Mouse (Mus musculus): ENCODE data around the gene Cemip2.
"Not testable (repeated sequence)": the region's sequence is repeated elsewhere in the genome, so short reads cannot be mapped to it uniquely, and the experiment has no call there.

Cemip2 gene

GRCm38 (mm10) chr19:21818021-21818725 lies 40.0 kb downstream of the Cemip2 start:
- DNase-seq: no peak

DNA sequence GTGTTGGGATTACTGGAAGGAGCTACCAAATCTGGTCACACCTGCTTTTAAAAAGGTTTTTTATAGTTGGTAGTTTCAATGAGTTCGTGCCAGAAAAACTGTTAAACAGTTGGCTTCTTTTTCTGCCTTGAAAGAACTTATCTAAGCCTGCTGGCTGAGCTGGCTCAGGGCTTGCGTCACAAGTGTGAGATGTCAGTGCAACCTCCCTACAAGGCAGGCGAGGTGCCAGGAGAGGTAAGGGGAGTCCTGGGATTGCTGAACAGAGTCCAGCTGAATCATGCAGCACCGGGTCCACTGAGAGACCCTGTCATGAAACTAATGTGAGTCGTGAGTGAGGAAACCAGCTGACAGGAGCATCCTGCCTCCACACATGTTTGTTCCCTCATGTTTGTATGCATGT lies 41.4 kb downstream of the Cemip2 start:
- no peak for DNase-seq

GRCm38 (mm10) chr19:21820126-21820525 lies 42.0 kb downstream of the Cemip2 start:
- DNase-seq: no peak

DNA sequence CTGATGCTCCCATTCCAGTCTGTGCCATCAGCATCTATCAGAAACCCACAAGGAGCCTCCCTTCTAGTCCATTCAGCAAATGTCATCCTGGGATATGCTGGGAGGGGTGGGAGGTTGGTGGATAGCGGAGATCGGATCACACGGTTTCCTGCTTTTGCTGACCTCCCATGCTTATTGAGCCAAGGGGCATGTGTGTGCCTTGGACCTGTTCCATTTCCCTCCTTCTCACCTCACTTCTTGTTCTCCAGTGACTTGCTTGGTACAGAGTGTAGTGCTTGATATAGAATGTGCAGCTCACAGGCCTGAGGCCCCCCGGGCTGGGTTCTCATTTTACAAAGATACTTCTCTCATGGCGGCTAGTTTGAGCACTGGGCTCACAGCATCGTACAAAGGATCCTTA lies 43.7 kb downstream of the Cemip2 start:
- DNase-seq: no peak

DNA sequence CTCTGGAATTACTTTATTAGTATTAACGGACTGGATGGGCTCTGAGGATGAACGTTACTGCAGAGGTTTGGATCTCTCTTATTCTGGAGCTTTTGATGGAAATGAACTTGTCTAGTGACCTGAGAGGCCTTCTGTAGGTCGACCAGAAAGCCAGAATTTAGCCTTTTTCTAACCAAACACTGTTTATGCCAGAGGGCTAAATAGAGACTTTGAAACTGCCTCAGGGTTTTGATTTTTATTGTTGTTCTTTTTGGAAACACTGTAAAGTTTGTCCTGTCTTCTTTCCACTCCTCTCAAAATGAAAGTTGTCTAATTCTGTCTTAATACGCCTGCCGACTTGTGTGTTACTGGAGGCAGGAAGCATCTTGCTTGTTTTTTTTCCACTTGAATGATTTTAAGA lies 46.0 kb downstream of the Cemip2 start:
- no peak for DNase-seq

DNA sequence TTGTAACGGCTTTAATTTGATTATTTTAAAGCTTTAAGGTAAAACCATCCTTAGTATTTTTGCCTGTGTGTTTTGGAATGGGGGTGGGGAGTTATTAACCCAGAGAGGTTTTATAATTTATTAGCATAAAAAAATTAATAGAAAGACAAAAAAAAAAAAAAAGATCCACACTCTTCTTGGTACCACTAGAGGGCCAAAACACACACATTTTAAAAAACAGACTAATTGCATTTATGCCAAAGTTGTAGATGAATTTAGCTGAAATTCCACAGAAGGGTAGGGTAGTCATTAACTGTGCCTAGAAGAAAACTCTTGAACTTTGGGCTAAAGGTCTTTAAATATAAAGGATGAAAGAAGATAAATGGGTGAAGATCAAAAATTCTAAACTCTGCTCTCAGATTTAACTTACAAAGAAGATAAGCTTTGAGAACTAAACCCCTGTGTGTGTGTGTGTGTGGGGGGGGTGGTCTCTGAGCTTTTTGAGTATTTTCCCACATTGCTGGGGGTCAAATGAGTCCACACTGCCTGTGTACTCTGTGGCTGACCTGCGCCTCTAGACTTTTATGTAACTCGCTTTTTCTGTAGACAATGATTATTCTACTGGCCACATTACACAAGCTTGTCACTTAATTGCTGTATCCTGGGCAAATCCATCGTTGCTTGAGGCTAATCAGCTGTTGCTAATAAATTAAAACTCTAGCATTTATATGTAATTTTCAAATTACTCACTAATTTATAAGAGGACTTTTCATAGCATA lies 47.2 kb downstream of the Cemip2 start:
- DNase-seq: no peak

DNA sequence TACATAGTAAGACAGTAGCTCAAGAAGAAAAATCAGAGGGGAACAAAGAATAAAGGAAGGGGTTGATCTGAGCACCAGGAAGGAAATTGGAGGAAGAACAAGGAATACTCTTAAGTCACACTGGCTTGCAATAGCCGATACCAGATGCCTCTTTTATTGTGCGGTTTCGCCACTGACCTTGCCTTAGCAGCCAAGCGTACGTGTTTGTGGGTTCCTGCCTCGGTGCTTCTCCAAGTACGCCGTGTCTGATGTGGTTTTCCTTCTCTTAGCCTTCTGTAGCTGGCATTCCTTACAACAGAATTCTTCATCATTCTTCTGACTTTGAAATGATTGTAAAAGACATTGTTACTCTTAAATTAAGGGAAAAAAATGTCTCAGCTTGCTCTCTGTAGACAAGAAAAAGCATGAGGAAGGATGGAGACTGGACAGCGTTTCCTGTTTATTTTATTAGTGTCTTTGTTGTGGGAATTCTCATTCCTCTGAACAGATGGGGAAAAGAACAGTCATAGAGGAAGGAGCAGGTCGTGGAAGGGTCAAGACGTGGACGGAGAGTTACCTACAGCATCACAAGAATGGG lies 55.4 kb downstream of the Cemip2 start:
- no peak for DNase-seq

- no peak for DNase-seq
Measured at GRCm38 (mm10) chr19:21834952-21835351, 56.8 kb downstream of the Cemip2 start.

GRCm38 (mm10) chr19:21850721-21851120 lies 72.6 kb downstream of the Cemip2 start:
- no peak for DNase-seq

DNA sequence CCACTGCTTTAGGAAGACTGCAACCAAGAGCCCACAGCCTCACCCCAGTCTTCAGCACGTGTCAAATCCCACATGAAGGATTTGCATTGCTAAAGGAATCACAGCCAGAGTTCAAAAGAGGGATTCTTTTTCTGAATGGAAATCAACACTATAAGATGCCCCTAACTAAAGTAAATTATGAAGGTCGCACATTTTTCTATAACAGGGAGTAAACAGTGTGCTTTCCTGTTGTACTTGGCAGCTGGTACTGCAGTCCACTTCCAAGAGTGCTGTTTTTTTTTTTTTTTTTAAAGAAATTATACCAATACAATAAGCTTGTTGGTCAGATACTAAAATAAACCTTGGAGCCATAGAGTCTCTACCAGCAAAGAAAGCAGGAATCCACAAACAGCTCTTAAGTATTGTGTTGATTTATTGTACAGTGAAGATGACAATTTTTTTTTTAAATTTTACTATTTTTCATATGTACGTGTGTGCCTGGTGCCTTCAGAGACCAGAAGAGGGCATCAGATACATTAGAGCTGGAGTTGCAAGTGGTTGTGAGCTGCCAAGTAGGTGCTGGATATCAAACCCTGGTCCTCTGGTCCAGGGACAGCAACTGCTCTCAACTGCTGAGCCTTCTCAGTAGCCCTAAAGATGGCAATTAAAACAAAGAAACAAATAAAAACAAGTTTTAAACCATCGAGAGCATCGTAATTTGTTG lies 76.5 kb downstream of the Cemip2 start:
- DNase-seq: no peak

DNA sequence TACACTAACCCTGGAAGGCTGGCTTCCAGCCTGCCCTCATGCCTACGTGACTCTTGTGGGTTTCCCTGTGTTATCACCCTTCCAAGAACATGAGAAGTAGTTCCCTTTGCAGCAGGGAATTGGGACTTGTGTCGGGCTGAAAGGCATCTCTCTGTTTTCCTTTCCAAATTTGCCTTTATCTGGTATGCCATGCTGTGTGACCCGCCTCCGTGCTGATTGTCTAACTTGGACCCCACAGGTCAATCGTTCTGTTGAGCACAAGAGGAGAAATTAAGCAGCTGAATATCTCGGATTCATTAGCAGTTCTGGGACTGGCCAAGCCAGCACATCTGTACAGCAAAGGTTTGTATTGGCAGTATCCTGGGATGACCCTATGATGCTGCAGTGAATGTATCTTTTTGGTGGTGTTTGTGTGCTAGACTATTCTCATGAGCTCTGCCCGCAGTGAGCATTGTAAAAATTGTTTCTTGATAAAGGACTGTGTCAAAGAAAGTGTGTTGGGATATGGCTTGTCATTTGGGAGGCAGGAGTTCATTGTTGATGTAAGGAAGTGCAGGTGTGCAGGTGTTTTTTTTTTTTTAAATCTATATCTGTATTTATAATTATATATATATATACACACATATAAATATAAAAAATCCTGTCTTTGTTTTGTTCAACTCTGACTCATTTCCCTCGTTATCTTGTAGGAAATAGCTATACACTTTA lies 77.4 kb downstream of the Cemip2 start:
- DNase-seq: no peak

DNA sequence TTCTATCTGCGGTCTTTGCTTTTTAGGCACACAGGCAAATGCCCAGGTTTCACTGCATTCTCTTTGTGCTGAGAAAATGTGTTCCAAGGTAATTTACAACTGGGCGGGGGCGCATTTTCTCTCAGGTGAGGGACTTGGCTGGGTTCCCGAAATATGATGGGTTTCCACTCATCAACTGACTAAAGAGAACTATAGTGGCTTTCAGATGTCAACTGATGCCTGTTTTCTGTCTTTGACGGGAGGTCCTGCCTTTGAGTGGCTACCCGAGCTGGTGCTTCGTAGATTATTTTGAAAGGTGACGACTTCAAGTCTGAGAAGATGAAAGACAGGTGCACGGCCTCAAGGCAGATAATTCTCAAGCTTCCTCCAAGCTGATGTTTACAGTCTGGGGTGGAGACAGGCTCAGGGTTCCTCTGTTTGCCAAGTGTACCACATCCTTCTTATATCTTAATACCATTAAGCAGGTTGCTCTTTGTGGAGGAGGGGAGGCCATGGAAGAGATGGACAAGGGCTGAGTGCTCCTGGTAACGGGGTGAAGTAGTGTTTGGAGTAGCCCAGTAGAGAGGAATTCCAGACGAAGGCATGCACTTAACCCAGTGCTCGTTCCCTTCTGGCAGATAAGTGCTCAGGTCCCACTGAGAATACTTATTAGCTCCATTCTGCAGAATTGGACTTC lies 80.8 kb downstream of the Cemip2 start:
- no peak for DNase-seq

DNA sequence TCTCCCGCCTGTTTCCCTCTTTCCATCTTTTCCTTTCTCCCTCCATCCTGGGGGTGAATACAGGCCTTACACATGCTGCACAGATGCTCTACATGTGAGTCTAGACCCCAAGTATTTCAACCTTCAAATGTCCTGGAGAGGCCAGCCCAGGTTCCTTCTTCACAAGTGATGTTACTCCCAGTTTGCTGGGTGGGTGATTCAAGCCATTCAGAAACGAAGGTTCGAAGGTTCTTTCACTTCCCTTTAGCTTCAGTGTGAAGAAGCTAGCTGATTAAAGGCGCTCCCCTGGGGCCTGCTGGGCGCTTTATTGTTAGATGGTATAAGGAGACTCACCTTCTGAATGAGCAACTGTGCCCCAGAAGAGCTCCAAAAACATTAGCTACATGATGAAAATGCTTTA lies 82.0 kb downstream of the Cemip2 start:
- DNase-seq: no peak

GRCm38 (mm10) chr19:21860894-21861293 lies 82.8 kb downstream of the Cemip2 start:
- no peak for DNase-seq

DNA sequence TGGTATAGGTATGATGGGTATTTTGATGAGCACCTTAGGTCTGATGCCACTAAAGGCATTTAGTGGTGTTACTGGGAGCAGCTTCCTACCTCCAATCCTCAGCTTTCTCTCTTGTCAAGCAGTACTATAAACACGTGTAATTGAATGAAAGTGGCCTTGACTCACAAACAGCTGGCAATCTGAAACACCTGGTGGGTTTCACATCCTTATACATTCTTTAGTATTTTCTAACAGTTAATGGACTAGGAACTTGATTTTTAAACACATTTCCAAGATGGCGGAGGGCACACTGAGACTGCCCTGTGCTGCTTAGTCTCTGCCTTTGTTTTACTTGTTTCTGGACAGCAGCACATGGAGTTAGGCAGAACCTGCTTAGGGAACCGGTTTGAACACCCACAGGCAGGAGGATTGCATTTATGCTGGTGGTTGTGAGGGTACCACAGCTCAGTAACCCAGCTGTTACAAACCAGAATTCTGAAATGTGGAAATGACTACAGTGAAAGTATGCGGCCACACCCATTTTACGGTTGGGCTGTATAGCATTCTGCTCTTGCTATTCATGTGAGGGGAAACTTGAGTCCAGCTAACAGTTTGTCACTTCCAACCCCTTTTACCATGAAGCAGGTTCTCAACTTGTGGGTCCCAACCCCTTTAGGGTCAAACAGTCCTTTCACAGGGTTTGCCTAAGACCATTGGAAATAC lies 84.3 kb downstream of the Cemip2 start:
- DNase-seq: no peak

DNA sequence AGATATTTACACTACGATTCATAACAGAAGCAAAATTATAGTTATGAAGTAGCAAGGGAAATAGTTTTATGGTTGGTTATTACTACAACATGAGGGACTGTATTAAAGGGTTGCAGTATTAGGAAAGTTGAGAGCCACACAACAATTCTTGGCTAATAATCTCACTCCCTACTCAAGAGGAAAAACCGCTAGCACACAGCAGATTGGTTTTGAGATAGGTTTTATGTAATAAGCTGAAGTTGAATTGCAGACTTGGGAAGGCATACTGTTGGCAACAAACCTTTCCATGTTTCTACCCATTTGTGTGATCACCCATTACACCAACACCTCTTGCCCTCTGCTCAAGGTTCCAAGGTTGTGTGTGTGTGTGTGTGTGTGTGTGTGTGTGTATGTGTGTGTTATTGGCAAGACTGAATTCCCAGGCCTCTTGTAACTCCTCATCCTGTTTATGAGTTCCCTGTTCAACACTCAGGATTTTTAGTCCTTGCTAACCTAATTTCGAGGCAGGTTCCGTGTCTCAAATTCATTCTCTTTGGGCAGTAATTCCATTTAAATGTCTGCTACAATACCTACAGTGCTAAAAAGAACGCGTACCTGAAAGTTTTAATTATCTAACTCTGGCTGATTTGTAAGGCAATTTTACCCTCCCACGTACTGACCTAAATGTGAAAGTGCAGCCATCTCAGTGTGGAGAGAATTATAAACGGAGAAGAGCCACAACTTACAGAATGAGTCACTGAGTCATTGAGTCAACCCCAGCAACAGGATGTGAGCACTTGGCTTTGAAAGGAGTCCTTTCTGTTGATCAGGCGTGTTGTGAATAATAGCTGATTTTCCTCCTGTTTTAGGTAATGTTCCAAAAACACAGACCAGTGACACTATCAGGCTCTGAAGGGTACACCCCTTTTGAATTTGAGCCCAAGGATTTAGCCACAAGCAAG lies 85.1 kb downstream of the Cemip2 start:
- no peak for DNase-seq

DNA sequence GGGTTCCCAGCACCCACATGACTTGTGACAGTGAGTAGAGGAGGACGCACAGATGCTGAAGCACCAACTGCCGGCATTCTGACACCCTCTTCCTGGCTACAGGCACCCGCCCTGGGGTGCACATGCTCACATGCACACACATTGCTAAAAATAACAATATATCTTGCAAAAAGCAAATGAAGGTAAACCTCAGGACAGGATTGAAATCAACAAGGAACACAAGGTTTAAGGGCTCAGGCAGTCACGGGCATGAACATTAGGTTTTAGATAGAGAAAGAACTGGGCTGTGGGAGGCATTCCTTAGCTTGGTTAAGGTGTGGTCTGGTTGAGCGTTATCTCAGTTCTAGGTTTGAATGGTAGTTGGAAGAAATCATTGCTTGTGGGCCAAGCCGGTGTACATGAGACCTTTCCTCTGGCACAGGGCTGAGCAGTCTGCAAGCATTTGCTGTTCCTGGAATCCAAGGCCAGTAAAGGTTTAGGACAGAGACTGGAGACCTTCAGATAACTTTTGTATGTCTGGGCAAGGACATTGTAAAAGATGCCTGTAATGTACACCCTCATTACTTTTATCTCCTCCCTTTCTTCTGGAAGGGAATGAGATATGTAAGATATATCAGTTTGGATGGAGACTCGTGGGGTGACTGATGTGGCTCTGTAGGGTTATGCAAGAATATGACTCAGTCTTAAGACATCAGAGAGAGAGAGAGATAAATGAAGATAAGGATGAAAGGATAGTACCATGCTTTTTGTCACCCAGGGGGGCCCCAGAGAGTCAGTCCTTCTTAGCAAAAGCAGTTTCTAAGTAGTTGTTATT lies 87.3 kb downstream of the Cemip2 start:
- DNase-seq: no peak

- DNase-seq: no peak
Measured at GRCm38 (mm10) chr19:21866094-21866493, 88.0 kb downstream of the Cemip2 start.

GRCm38 (mm10) chr19:21866756-21867155 lies 88.6 kb downstream of the Cemip2 start:
- DNase-seq: not testable (repeated sequence)

DNA sequence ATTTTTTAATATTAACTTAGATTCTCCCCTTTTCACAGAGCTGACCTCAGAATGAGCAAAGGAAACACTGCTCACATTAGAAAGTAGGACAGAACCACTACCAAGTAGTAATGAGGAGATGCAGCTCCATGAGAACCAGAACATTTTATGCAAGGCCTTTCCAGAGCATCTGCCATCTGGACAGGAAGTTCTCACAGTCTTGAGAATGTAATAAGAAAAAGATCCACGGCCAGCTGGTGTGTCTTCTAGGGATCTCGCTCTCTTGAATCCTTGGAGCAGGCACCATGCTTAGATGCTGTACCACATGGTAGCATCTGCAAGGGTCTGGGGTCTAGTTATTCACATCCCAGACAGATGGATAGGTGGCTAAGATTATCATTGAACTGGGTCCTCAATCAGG lies 90.3 kb downstream of the Cemip2 start:
- peak; percentile 9 for DNase-seq
